Mouse (Mus musculus) forebrain, postnatal 0 days (tissue): Measurements from ENCODE around the gene Gtf3c5. TPM values are rescaled to one million over a fixed set of nuclear protein-coding genes. Genes with fewer than 3 reads are reported as not detected.

Experiments
- ATAC-seq: fragments of 200-750 bp; cut with Nextera tagmentation; 2 replicates; pipeline ENCODE4 v1.8.0; 2017; ENCODE audit warnings: mild to moderate bottlenecking, moderate library complexity
- DNase-seq: peaks from one replicate; pipeline ENCODE4 v3.0.0-alpha.2; 2015
- H3K27ac ChIP-seq: fragments of 300-500 bp; sonication (generic); 2 replicates; pipeline ENCODE4 v1.5.1; 2014; ENCODE audit warnings: low read depth, mild to moderate bottlenecking, antibody characterized with exemption, low read length, moderate library complexity, mixed read lengths
- H3K27me3 ChIP-seq: fragments of 300-500 bp; sonication (generic); 2 replicates; pipeline ENCODE4 v1.6.1; 2014; ENCODE audit warnings: mild to moderate bottlenecking, low read length, mixed read lengths; ENCODE audit not compliant: insufficient read depth
- H3K36me3 ChIP-seq: fragments of 300-500 bp; sonication (generic); 2 replicates; pipeline ENCODE4 v1.6.1; 2014; ENCODE audit warnings: mild to moderate bottlenecking, moderate library complexity; ENCODE audit not compliant: insufficient read depth
- H3K4me1 ChIP-seq: fragments of 300-500 bp; sonication (generic); 2 replicates; pipeline ENCODE4 v1.6.1; 2014; ENCODE audit warnings: antibody characterized with exemption; ENCODE audit not compliant: insufficient read depth
- H3K4me2 ChIP-seq: fragments of 300-500 bp; sonication (generic); 2 replicates; pipeline ENCODE4 v1.6.1; 2014; ENCODE audit warnings: low read depth, mild to moderate bottlenecking, moderate library complexity
- H3K4me3 ChIP-seq: fragments of 300-500 bp; sonication (generic); 2 replicates; pipeline ENCODE4 v1.5.1; 2014; ENCODE audit warnings: low read depth, low read length, mixed read lengths
- H3K9ac ChIP-seq: fragments of 300-500 bp; sonication (generic); 2 replicates; pipeline ENCODE4 v1.6.1; 2014; ENCODE audit warnings: mild to moderate bottlenecking
- H3K9me3 ChIP-seq: fragments of 300-500 bp; sonication (generic); 2 replicates; pipeline ENCODE4 v1.6.1; 2016; ENCODE audit warnings: low read length
- CTCF ChIP-seq: sonication (generic); IDR thresholded peaks from 2 replicates; pipeline ENCODE4 v1.5.1; 2016; ENCODE audit warnings: antibody characterized with exemption, control low read depth, low read depth
- WGBS: fragments of 180-500 bp; shearing (Covaris S2); extraction: QIAGEN DNeasy Blood & Tissue Kit; methylation state at CpG from one replicate; pipeline ENCODE4 v1.1.7; 2014; 5-methylcytosine and 5-hydroxymethylcytosine counted together
- polyA plus RNA-seq: library from polyadenylated mRNA; unstranded; fragments of >200 nt; fragmentation: Nextera tagmentation; extraction: Ambion mirVana; gene quantifications from 2 replicates; pipeline ENCODE4 v1.2.1, GENCODE M21; 2015
- total RNA-seq: library from RNA; depleted of rRNA; stranded (reverse); fragments of >200 nt; gene quantifications from 2 replicates; pipeline ENCODE4 v1.2.3, GENCODE M21; 2014

Gene Gtf3c5
- total and polyA plus RNA-seq, 2 experiments from 2014 or later, result 32.7 to 33.3 TPM

GRCm38 (mm10) chr2:28525219-28525942 is 58.2 kb downstream of the Gtf3c5 start:
- H3K27me3 ChIP-seq, result no peaks in the 10 kb centered on the region
- no peak overlapping the region for H3K4me3 ChIP-seq
- H3K36me3 ChIP-seq, result peaks cover 9% of the 10 kb centered on the region; the same call in 1 of the 2 replicates
- peak overlapping the region; percentile 15; the same call in 1 of the 2 replicates for H3K9ac ChIP-seq
- H3K4me1 ChIP-seq, result peaks cover 10% of the 10 kb centered on the region; the same call in 1 of the 2 replicates
- WGBS, result 18% methylated on average over 11 of the region's 11 CpGs
- peak overlapping the region; percentile 15; the same call in 1 of the 2 replicates for H3K27ac ChIP-seq
- no peak for DNase-seq
- TF ChIP-seq CTCF, result no peak
- peak; percentile 21; the same call in 1 of the 2 replicates for ATAC-seq
- H3K9me3 ChIP-seq, result no peaks in the 10 kb centered on the region
- H3K4me2 ChIP-seq, result no peak overlapping the region

GRCm38 (mm10) chr2:28524406-28524805 is 59.1 kb downstream of the Gtf3c5 start:
- Histone ChIP-seq H3K4me1 (peaks cover 14% of the 10 kb centered on the region; the same call in 1 of the 2 replicates), H3K9ac (no peak overlapping the region), H3K4me2 (no peak overlapping the region), H3K4me3 (no peak overlapping the region), H3K9me3 (no peaks in the 10 kb centered on the region), H3K27ac (no peak overlapping the region), H3K36me3 (peaks cover 9% of the 10 kb centered on the region; the same call in 1 of the 2 replicates), H3K27me3 (no peaks in the 10 kb centered on the region)
- WGBS, result 79% methylated on average over 10 of the region's 10 CpGs
- no peak for TF ChIP-seq CTCF
- no peak for ATAC-seq
- no peak for DNase-seq

GRCm38 (mm10) chr2:28523643-28524117 is 59.9 kb downstream of the Gtf3c5 start:
- Histone ChIP-seq H3K9me3 (no peaks in the 10 kb centered on the region), H3K27ac (peak overlapping the region; percentile 48; the same call in 1 of the 2 replicates), H3K4me1 (peaks cover 16% of the 10 kb centered on the region), H3K4me2 (no peak overlapping the region), H3K9ac (no peak overlapping the region), H3K4me3 (no peak overlapping the region), H3K36me3 (peaks cover 9% of the 10 kb centered on the region; the same call in 1 of the 2 replicates), H3K27me3 (no peaks in the 10 kb centered on the region)
- WGBS, result 9% methylated on average over 5 of the region's 5 CpGs
- peak; percentile 87 for ATAC-seq
- DNase-seq, result peak; percentile 91
- no peak for TF ChIP-seq CTCF

GRCm38 (mm10) chr2:28522166-28522565 is 61.4 kb downstream of the Gtf3c5 start:
- Histone ChIP-seq H3K9ac (no peak overlapping the region; the same call in 1 of the 2 replicates), H3K27me3 (no peaks in the 10 kb centered on the region), H3K4me3 (no peak overlapping the region), H3K4me2 (no peak overlapping the region), H3K9me3 (no peaks in the 10 kb centered on the region), H3K36me3 (peaks cover 9% of the 10 kb centered on the region; the same call in 1 of the 2 replicates), H3K4me1 (peaks cover 31% of the 10 kb centered on the region), H3K27ac (peak overlapping the region; percentile 57)
- DNase-seq (no peak), ATAC-seq (no peak)
- WGBS, result 87% methylated on average over 4 of the region's 4 CpGs
- TF ChIP-seq CTCF, result no peak

GRCm38 (mm10) chr2:28521571-28522151 is 61.9 kb downstream of the Gtf3c5 start:
- no peak overlapping the region for H3K9ac ChIP-seq
- DNase-seq (no peak), ATAC-seq (peak; percentile 23; the same call in 1 of the 2 replicates)
- H3K36me3 ChIP-seq, result peaks cover 9% of the 10 kb centered on the region; the same call in 1 of the 2 replicates
- no peaks in the 10 kb centered on the region for H3K27me3 ChIP-seq
- TF ChIP-seq CTCF, result no peak
- no peak overlapping the region for H3K4me2 ChIP-seq
- H3K4me3 ChIP-seq, result no peak overlapping the region
- H3K27ac ChIP-seq, result peak overlapping the region; percentile 57
- WGBS, result 70% methylated on average over 6 of the region's 6 CpGs
- H3K4me1 ChIP-seq, result peaks cover 31% of the 10 kb centered on the region
- H3K9me3 ChIP-seq, result no peaks in the 10 kb centered on the region

- Histone ChIP-seq H3K4me2 (no peak overlapping the region), H3K36me3 (peaks cover 9% of the 10 kb centered on the region; the same call in 1 of the 2 replicates), H3K27me3 (no peaks in the 10 kb centered on the region), H3K4me1 (peaks cover 39% of the 10 kb centered on the region), H3K4me3 (no peak overlapping the region), H3K27ac (no peak overlapping the region; the same call in 1 of the 2 replicates), H3K9me3 (no peaks in the 10 kb centered on the region), H3K9ac (0 out of 2 replicates have a peak overlapping the region, but pooled peaks have one; percentile 6)
- TF ChIP-seq CTCF, result no peak
- WGBS, result 73% methylated on average over 5 of the region's 5 CpGs
- no peak for ATAC-seq
- DNase-seq, result no peak
Measured at GRCm38 (mm10) chr2:28520581-28520980, 63.0 kb downstream of the Gtf3c5 start.
